Mouse (Mus musculus): Measurements from ENCODE around the gene Tmem121.

DNA sequence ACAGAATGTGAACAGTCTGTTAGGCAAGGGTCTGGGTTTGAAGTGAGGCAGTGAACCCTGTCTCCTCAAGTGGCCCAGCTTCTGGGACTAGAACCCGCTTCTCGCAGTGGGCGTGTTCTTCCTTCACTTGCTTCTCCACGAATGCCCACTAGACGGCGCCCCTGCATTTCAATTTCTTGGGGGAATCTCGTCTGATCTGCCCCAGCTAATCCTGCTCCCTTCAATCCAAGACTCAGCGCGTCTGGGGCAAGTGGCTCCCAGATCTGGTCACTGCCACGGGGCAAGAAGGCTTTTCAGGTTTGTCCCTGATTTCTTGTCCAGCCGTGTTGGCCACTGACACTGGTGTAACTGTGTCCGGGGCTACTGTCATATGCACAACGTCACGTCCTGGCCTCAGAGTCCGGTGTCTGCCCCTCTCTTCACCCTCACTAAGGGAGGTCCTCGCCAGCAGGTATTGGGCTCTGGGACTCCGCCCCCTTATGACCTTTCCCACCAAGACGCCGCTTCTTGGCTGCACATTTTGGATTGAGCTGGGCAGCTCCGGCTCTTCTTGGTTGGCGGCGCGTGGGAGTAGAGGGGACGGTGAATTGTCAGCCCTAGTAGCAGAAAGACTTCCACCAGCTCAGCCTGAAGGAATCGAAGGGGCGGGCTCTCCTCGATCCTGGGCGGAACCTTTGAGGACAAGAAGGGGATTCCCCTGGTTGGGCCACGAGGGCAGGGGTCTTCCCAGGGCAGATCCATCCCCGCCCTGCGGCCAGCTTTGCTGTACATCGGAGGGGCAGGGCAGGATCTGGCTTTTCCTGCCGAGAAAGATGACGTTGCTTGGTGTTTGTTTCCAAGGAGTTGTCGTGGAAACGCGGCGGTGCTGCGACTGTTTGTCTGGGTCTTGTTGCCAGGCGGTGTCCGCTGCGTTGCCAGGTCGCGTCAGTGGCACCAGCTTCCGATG, 39.3 kb upstream of the Tmem121 start, which contains the start of gene Crip1:
- TF ChIP-seq POLR2A (IDR thresholded peaks at IDR 0.05; ENCODE audit: insufficient read length, low read depth) (peak; percentile 51), MAX (IDR thresholded peaks at IDR 0.05; ENCODE audit: low read depth) (no peak), USF1 (IDR thresholded peaks at IDR 0.05; ENCODE audit: low read depth) (no peak), TCF3 (IDR thresholded peaks at IDR 0.05; ENCODE audit: insufficient read length, low read depth) (no peak), REST (IDR thresholded peaks at IDR 0.05; ENCODE audit: insufficient read depth, insufficient read length) (no peak), POLR2AphosphoS2 (IDR thresholded peaks at IDR 0.05; ENCODE audit: insufficient read length, low read depth) (peak; percentile 86), TCF12 (IDR thresholded peaks at IDR 0.05; ENCODE audit: insufficient read depth, poor library complexity, severe bottlenecking) (no peak), CEBPB (IDR thresholded peaks at IDR 0.05; ENCODE audit: insufficient read depth, poor library complexity, severe bottlenecking) (no peak), E2F4 (IDR thresholded peaks at IDR 0.05; ENCODE audit: insufficient read depth) (no peak), MYOD1 (IDR thresholded peaks at IDR 0.05; ENCODE audit: control insufficient read depth in 1 of 3, insufficient read length in 2 of 3, low read depth in 2 of 3) (peak in 1 of 3 experiments; percentile 5)

All from myocyte (in vitro differentiated cells).